Mouse (Mus musculus) bone marrow, adult 2 months (tissue): ENCODE measurements around the gene Vamp4.

Source experiments
- CTCF ChIP-seq: fragments of 200-500 bp; IDR thresholded peaks from 2 replicates; pipeline ENCODE4 v1.5.1; 2011; ENCODE audit warnings: low read length, control low read depth; ENCODE audit not compliant: control insufficient read depth, insufficient read depth
- POLR2A ChIP-seq: fragments of 200-500 bp; IDR thresholded peaks from 2 replicates; pipeline ENCODE4 v1.6.1; 2011; ENCODE audit warnings: low read depth, mild to moderate bottlenecking, control low read depth, low read length, borderline replicate concordance; ENCODE audit not compliant: control insufficient read depth

DNA sequence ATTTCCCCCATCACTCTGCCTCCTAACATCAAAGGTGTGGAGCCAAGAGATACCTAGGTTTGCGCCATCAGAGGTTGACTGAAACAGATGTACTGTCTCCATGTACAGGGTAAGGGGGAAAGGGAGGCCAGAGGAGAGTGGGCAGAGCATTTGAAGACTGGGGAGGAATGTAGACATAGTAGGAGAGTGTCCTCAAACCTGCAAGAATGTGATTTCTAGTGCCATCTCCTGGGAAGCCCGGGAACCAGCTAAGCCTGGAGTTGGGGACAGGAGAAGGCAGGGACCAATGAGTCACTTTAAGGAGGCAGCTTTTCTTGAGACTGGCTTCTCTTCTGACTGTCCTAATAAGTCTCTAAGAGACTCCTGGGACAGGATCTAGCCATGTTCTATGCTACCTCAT is 40.7 kb upstream of the Vamp4 start:
- TF ChIP-seq CTCF: no peak
- TF ChIP-seq POLR2A: no peak
